Mouse (Mus musculus) small intestine, adult 2 months (tissue): ENCODE measurements around the gene Tnfrsf1a. TPM values are rescaled to one million over a fixed set of nuclear protein-coding genes. Genes with fewer than 3 reads are reported as not detected.

Experiments
- H3K27ac ChIP-seq: fragments of 200-500 bp; 2 replicates; pipeline ENCODE4 v1.5.1; 2012; ENCODE audit warnings: low read depth, low read length, control low read depth, inconsistent platforms; ENCODE audit not compliant: insufficient read depth
- H3K27me3 ChIP-seq: fragments of 200-500 bp; 2 replicates; pipeline ENCODE4 v1.6.1; 2012; ENCODE audit warnings: mild to moderate bottlenecking, moderate library complexity, low read length, inconsistent platforms; ENCODE audit not compliant: control insufficient read depth, insufficient read depth
- H3K36me3 ChIP-seq: fragments of 200-500 bp; 2 replicates; pipeline ENCODE4 v1.6.1; 2012; ENCODE audit warnings: mild to moderate bottlenecking, low read length, control low read depth, inconsistent platforms; ENCODE audit not compliant: control insufficient read depth, insufficient read depth
- H3K4me1 ChIP-seq: fragments of 200-500 bp; 2 replicates; pipeline ENCODE4 v1.6.1; 2012; ENCODE audit warnings: low read length, inconsistent platforms, mixed read lengths; ENCODE audit not compliant: control insufficient read depth, insufficient read depth, insufficient read length
- H3K4me3 ChIP-seq: fragments of 200-500 bp; 2 replicates; pipeline ENCODE4 v1.5.1; 2012; ENCODE audit warnings: low read depth, mild to moderate bottlenecking, control low read depth, inconsistent platforms, low read length, moderate library complexity
- CTCF ChIP-seq: fragments of 200-500 bp; IDR thresholded peaks from 2 replicates; pipeline ENCODE4 v1.5.1; 2012; ENCODE audit warnings: low read depth, mild to moderate bottlenecking, control low read depth, inconsistent platforms, low read length, moderate library complexity, mixed read lengths; ENCODE audit not compliant: insufficient replicate concordance, insufficient read length; ENCODE audit errors: extremely low read depth
- POLR2A ChIP-seq: fragments of 200-500 bp; IDR thresholded peaks from 2 replicates; pipeline ENCODE4 v1.6.1; 2012; ENCODE audit warnings: low read depth, mild to moderate bottlenecking, control low read depth, inconsistent platforms, low read length, moderate library complexity
- WGBS: fragments of 180-500 bp; shearing (Covaris S2); methylation state at CpG from one replicate; pipeline ENCODE4 v1.1.7; 2018; 5-methylcytosine and 5-hydroxymethylcytosine counted together
- polyA plus RNA-seq: library from polyadenylated mRNA; depleted of rRNA; stranded (reverse); fragments of >200 nt; gene quantifications from 2 replicates; pipeline ENCODE4 v1.2.3, GENCODE M21; 2012

Gene Tnfrsf1a
- polyA plus RNA-seq, 1 experiment: 207 TPM

DNA sequence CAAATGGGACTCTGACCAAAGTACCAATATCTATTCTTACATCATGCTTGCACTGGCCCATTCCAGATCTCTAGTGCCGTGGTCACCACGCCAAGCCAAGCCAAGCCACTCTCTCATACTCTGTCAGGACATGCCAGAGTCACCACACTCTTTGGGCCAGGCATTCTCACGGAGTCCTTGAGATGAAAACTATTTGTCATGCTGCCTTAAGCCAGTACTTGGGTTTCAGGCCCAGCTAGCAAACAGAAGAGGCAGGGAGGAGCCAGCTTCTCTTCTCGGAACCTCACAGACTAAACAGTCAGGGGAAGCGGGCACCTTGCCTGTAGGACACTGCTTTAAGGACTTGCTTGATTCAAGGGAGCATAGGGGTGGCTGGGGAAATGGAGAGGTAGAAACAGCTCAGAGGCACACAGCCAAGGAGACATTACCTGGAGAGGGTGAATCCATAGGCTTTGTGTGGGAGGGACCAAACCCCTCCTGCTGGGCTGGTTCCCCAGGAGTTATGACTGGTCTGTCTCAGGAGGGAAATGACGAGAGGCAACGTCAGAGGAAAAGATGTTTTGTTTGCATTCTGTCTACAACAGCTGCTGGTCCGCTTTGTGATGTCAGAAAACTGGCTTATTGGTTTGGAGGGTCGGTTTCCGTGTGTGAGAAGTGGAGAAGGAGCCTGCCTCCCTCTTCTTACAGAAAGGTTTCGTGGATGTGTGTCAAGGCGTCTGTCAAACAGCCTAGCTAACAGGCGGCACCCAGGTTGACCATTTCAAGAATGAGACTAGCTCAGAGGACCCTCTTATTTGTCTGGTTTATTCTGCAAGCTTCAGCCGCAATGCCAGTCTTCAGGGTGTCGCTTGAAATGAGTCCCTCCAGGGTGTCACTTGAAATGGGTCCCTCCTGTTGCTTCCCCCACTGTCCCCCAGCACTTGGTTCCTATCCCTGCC, 29.9 kb upstream of the Tnfrsf1a start:
- TF ChIP-seq POLR2A (no peak), CTCF (no peak)
- whole genome bisulfite sequencing: 79% methylated on average over 15 of the region's 15 CpGs
- Histone ChIP-seq H3K27me3 (no peaks in the 10 kb centered on the region), H3K4me3 (no peak overlapping the region), H3K36me3 (no peaks in the 10 kb centered on the region), H3K4me1 (peaks cover 7% of the 10 kb centered on the region), H3K27ac (peak overlapping the region; percentile 32; the same call in 1 of the 2 replicates)

GRCm38 (mm10) chr6:125319919-125320296, 29.3 kb upstream of the Tnfrsf1a start:
- Histone ChIP-seq H3K27ac (no peak overlapping the region), H3K4me3 (no peak overlapping the region), H3K4me1 (peaks cover 6% of the 10 kb centered on the region; the same call in 1 of the 2 replicates), H3K27me3 (no peaks in the 10 kb centered on the region), H3K36me3 (no peaks in the 10 kb centered on the region)
- TF ChIP-seq CTCF (no peak), POLR2A (no peak)

DNA sequence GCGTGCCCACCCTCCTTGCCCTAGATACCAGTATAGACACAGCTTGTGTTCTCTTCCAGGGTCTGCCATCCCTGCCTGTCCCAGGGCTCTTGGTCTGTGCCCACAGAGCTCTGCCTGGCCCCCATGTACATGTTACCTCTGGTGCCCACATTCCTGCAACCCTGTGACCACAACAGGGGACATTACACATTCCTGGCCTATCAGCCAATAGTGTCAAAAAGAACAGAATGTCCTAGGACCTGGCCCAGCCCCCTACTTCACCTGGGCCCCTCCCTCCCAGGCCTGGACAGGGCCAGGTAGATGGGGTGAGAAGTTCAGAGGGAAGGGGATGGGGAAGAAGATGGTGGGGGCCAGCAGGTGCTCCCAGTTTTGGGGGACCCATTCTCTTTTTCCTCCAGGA, 28.8 kb upstream of the Tnfrsf1a start, which contains the start of gene Scnn1a:
Scnn1a (plus strand) TSS at position 337 of the 400 bp plus-strand sequence.
- Histone ChIP-seq H3K4me1 (peaks cover 6% of the 10 kb centered on the region; the same call in 1 of the 2 replicates), H3K36me3 (no peaks in the 10 kb centered on the region), H3K27ac (0 out of 2 replicates have a peak within 1 kb of the TSS, but pooled peaks have one; percentile 13), H3K4me3 (peak within 1 kb of the TSS; percentile 46), H3K27me3 (no peaks in the 10 kb centered on the region)
- no peak for TF ChIP-seq POLR2A
- no peak for TF ChIP-seq CTCF
- WGBS: 100% methylated on average over 1 of the region's 1 CpGs

- peak overlapping the region; percentile 46 for H3K4me3 ChIP-seq
- no peaks in the 10 kb centered on the region for H3K36me3 ChIP-seq
- 0 out of 2 replicates have a peak overlapping the region, but pooled peaks have one; percentile 13 for H3K27ac ChIP-seq
- H3K4me1 ChIP-seq: peaks cover 6% of the 10 kb centered on the region; the same call in 1 of the 2 replicates
- H3K27me3 ChIP-seq: no peaks in the 10 kb centered on the region
- TF ChIP-seq CTCF (no peak), POLR2A (no peak; the same call in 1 of the 2 replicates)
- 31% methylated on average over 26 of the region's 26 CpGs for WGBS
Observed at GRCm38 (mm10) chr6:125321114-125321855, 27.9 kb upstream of the Tnfrsf1a start.

GRCm38 (mm10) chr6:125322794-125323193, 26.4 kb upstream of the Tnfrsf1a start:
- no peak overlapping the region for H3K27ac ChIP-seq

GRCm38 (mm10) chr6:125323547-125323946, 25.6 kb upstream of the Tnfrsf1a start:
- TF ChIP-seq POLR2A: no peak
- TF ChIP-seq CTCF: no peak
- no peaks in the 10 kb centered on the region for H3K36me3 ChIP-seq
- 77% methylated on average over 6 of the region's 6 CpGs for WGBS
- peaks cover 6% of the 10 kb centered on the region; the same call in 1 of the 2 replicates for H3K4me1 ChIP-seq
- H3K27ac ChIP-seq: no peak overlapping the region
- H3K4me3 ChIP-seq: no peak overlapping the region
- H3K27me3 ChIP-seq: no peaks in the 10 kb centered on the region

More at GRCm38 (mm10) chr6:125322794-125323193, 26.4 kb upstream of the Tnfrsf1a start:
- 80% methylated on average over 13 of the region's 13 CpGs for WGBS
- no peaks in the 10 kb centered on the region for H3K27me3 ChIP-seq
- TF ChIP-seq POLR2A (no peak), CTCF (no peak)
- no peaks in the 10 kb centered on the region for H3K36me3 ChIP-seq
- peaks cover 6% of the 10 kb centered on the region; the same call in 1 of the 2 replicates for H3K4me1 ChIP-seq
- H3K4me3 ChIP-seq: no peak overlapping the region
